Mouse (Mus musculus): ENCODE measurements at regions not wholly inside any gene's neighbourhood (a gene's known extent, or its start where the extent isn't known, plus 50 kb on each side); places are given as distances from the start of the nearest gene placed in this dataset.

- no peak overlapping the region for H3K4me3 ChIP-seq (replicated peaks; ENCODE audit: low read length)
- H3K9me3 ChIP-seq (ENCODE audit: control insufficient read depth, low read length): no peaks in the 10 kb centered on the region
- DNase-seq (ENCODE audit: low spot score) (no peak), ATAC-seq (ENCODE audit: low FRiP score, low read depth) (no peak)
- no peak overlapping the region for H3K4me2 ChIP-seq (replicated peaks; ENCODE audit: low read depth, low read length, severe bottlenecking)
- H3K27me3 ChIP-seq (ENCODE audit: control insufficient read depth, insufficient read depth, low read length): no peaks in the 10 kb centered on the region
- H3K4me1 ChIP-seq (ENCODE audit: control insufficient read depth, insufficient read depth, low read length): peaks cover 4% of the 10 kb centered on the region; the same call in 1 of the 2 replicates
- H3K36me3 ChIP-seq (ENCODE audit: control insufficient read depth, insufficient read depth, low read length): no peaks in the 10 kb centered on the region
- no peak for TF ChIP-seq POLR2A (IDR thresholded peaks at IDR 0.05; ENCODE audit: borderline replicate concordance, extremely low read depth, insufficient read depth, insufficient read length)
- no peak overlapping the region for H3K9ac ChIP-seq (ENCODE audit: low read depth, low read length, severe bottlenecking)
- 82% methylated on average over 4 of the region's 4 CpGs for WGBS
- no peak overlapping the region for H3K27ac ChIP-seq (replicated peaks; ENCODE audit: low read depth, low read length)
Measured at GRCm38 (mm10) chr10:17482751-17483150, 240.3 kb upstream of the Cited2 start.

- Histone ChIP-seq H3K27ac (replicated peaks; ENCODE audit: low read depth, low read length) (no peak overlapping the region), H3K9ac (ENCODE audit: low read depth, low read length, severe bottlenecking) (no peak overlapping the region), H3K27me3 (ENCODE audit: control insufficient read depth, insufficient read depth, low read length) (no peaks in the 10 kb centered on the region), H3K36me3 (ENCODE audit: control insufficient read depth, insufficient read depth, low read length) (no peaks in the 10 kb centered on the region), H3K4me1 (ENCODE audit: control insufficient read depth, insufficient read depth, low read length) (no peaks in the 10 kb centered on the region), H3K4me3 (replicated peaks; ENCODE audit: low read length) (no peak overlapping the region), H3K9me3 (ENCODE audit: control insufficient read depth, low read length) (no peaks in the 10 kb centered on the region), H3K4me2 (replicated peaks; ENCODE audit: low read depth, low read length, severe bottlenecking) (no peak overlapping the region)
- ATAC-seq (ENCODE audit: low FRiP score, low read depth): no peak
- WGBS: 79% methylated on average over 5 of the region's 5 CpGs
- TF ChIP-seq POLR2A (IDR thresholded peaks at IDR 0.05; ENCODE audit: borderline replicate concordance, extremely low read depth, insufficient read depth, insufficient read length): no peak
- no peak for DNase-seq (ENCODE audit: low spot score)
Measured at GRCm38 (mm10) chr10:17485049-17485449, 238.0 kb upstream of the Cited2 start.

GRCm38 (mm10) chr10:17485515-17485914 lies 237.5 kb upstream of the Cited2 start:
- no peaks in the 10 kb centered on the region for H3K4me1 ChIP-seq (ENCODE audit: control insufficient read depth, insufficient read depth, low read length)
- WGBS: 92% methylated on average over 2 of the region's 2 CpGs
- no peaks in the 10 kb centered on the region for H3K9me3 ChIP-seq (ENCODE audit: control insufficient read depth, low read length)
- no peak overlapping the region for H3K9ac ChIP-seq (ENCODE audit: low read depth, low read length, severe bottlenecking)
- no peaks in the 10 kb centered on the region for H3K36me3 ChIP-seq (ENCODE audit: control insufficient read depth, insufficient read depth, low read length)
- no peak overlapping the region for H3K4me3 ChIP-seq (replicated peaks; ENCODE audit: low read length)
- no peak for ATAC-seq (ENCODE audit: low FRiP score, low read depth)
- no peaks in the 10 kb centered on the region for H3K27me3 ChIP-seq (ENCODE audit: control insufficient read depth, insufficient read depth, low read length)
- H3K27ac ChIP-seq (replicated peaks; ENCODE audit: low read depth, low read length): no peak overlapping the region
- no peak for DNase-seq (ENCODE audit: low spot score)
- no peak overlapping the region for H3K4me2 ChIP-seq (replicated peaks; ENCODE audit: low read depth, low read length, severe bottlenecking)
- TF ChIP-seq POLR2A (IDR thresholded peaks at IDR 0.05; ENCODE audit: borderline replicate concordance, extremely low read depth, insufficient read depth, insufficient read length): no peak

GRCm38 (mm10) chr10:17486011-17486410 lies 237.0 kb upstream of the Cited2 start:
- WGBS: 82% methylated on average over 3 of the region's 3 CpGs
- H3K9me3 ChIP-seq (ENCODE audit: control insufficient read depth, low read length): no peaks in the 10 kb centered on the region
- no peak for TF ChIP-seq POLR2A (IDR thresholded peaks at IDR 0.05; ENCODE audit: borderline replicate concordance, extremely low read depth, insufficient read depth, insufficient read length)
- H3K4me2 ChIP-seq (replicated peaks; ENCODE audit: low read depth, low read length, severe bottlenecking): no peak overlapping the region
- ATAC-seq (ENCODE audit: low FRiP score, low read depth) (no peak), DNase-seq (ENCODE audit: low spot score) (no peak)
- H3K4me3 ChIP-seq (replicated peaks; ENCODE audit: low read length): no peak overlapping the region
- no peak overlapping the region for H3K27ac ChIP-seq (replicated peaks; ENCODE audit: low read depth, low read length)
- no peaks in the 10 kb centered on the region for H3K4me1 ChIP-seq (ENCODE audit: control insufficient read depth, insufficient read depth, low read length)
- no peaks in the 10 kb centered on the region for H3K36me3 ChIP-seq (ENCODE audit: control insufficient read depth, insufficient read depth, low read length)
- no peak overlapping the region for H3K9ac ChIP-seq (ENCODE audit: low read depth, low read length, severe bottlenecking)
- no peaks in the 10 kb centered on the region for H3K27me3 ChIP-seq (ENCODE audit: control insufficient read depth, insufficient read depth, low read length)

- H3K4me2 ChIP-seq (replicated peaks; ENCODE audit: low read depth, low read length, severe bottlenecking): no peak overlapping the region
- H3K27me3 ChIP-seq (ENCODE audit: control insufficient read depth, insufficient read depth, low read length): no peaks in the 10 kb centered on the region
- DNase-seq (ENCODE audit: low spot score) (no peak), ATAC-seq (ENCODE audit: low FRiP score, low read depth) (no peak)
- no peaks in the 10 kb centered on the region for H3K4me1 ChIP-seq (ENCODE audit: control insufficient read depth, insufficient read depth, low read length)
- no peak for TF ChIP-seq POLR2A (IDR thresholded peaks at IDR 0.05; ENCODE audit: borderline replicate concordance, extremely low read depth, insufficient read depth, insufficient read length)
- no peaks in the 10 kb centered on the region for H3K9me3 ChIP-seq (ENCODE audit: control insufficient read depth, low read length)
- no peak overlapping the region for H3K9ac ChIP-seq (ENCODE audit: low read depth, low read length, severe bottlenecking)
- H3K36me3 ChIP-seq (ENCODE audit: control insufficient read depth, insufficient read depth, low read length): no peaks in the 10 kb centered on the region
- H3K27ac ChIP-seq (replicated peaks; ENCODE audit: low read depth, low read length): no peak overlapping the region
- WGBS: 96% methylated on average over 5 of the region's 5 CpGs
- no peak overlapping the region for H3K4me3 ChIP-seq (replicated peaks; ENCODE audit: low read length)
Measured at GRCm38 (mm10) chr10:17487460-17487859, 235.6 kb upstream of the Cited2 start.

All from limb, embryonic 14.5 days (tissue).